Mouse (Mus musculus): Measurements from ENCODE around the gene Gm17018. TPM values are rescaled to one million over a fixed set of nuclear protein-coding genes. Genes with fewer than 3 reads are reported as not detected.

The Gm17018 gene
- total and polyA plus RNA-seq, 2 experiments from 2014 or later = 31.0 to 33.1 TPM

DNA sequence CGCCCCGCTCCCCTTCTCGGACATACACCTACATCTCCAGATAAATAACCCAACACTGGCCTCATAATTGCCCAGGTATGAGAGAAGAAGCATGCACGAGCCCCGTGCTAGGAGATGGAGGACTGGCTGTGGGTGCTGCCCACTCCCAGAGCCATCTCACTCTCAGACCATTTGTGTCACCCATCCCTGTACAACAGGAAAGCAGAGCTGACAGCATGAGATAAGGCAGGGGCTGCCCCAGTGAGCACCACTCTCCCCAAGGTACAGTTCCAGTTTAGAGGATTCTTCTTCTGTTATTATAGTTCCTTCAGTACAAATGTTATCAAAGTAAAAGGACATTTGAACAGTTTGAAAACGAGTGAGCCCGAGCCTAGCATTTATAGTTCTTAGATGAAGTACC, 33.0 kb upstream of the Gm17018 start:
- TF ChIP-seq CTCF (IDR thresholded peaks at IDR 0.05; ENCODE audit: low read depth) (no peak), EP300 (IDR thresholded peaks at IDR 0.05; ENCODE audit: low read depth) (no peak)
- Histone ChIP-seq H3K36me3 (replicated peaks; ENCODE audit: control insufficient read depth, insufficient read depth, low read length) (peaks cover 41% of the 10 kb centered on the region), H3K4me1 (ENCODE audit: control insufficient read depth, insufficient read depth) (peaks cover 19% of the 10 kb centered on the region), H3K4me2 (ENCODE audit: low read depth, low read length) (no peak overlapping the region), H3K9me3 (replicated peaks; ENCODE audit: control insufficient read depth, low read length) (no peaks in the 10 kb centered on the region), H3K9ac (replicated peaks; ENCODE audit: low read depth, low read length) (no peak overlapping the region), H3K4me3 (ENCODE audit: low read depth, low read length) (no peak overlapping the region), H3K27ac (ENCODE audit: low read depth) (no peak overlapping the region), H3K27me3 (ENCODE audit: control insufficient read depth, insufficient read depth, low read length) (no peaks in the 10 kb centered on the region)
- no peak for ATAC-seq (ENCODE audit: insufficient read depth, low read depth)
- DNase-seq (ENCODE audit: low spot score) = no peak
- 64% methylated on average over 7 of the region's 7 CpGs for WGBS

DNA sequence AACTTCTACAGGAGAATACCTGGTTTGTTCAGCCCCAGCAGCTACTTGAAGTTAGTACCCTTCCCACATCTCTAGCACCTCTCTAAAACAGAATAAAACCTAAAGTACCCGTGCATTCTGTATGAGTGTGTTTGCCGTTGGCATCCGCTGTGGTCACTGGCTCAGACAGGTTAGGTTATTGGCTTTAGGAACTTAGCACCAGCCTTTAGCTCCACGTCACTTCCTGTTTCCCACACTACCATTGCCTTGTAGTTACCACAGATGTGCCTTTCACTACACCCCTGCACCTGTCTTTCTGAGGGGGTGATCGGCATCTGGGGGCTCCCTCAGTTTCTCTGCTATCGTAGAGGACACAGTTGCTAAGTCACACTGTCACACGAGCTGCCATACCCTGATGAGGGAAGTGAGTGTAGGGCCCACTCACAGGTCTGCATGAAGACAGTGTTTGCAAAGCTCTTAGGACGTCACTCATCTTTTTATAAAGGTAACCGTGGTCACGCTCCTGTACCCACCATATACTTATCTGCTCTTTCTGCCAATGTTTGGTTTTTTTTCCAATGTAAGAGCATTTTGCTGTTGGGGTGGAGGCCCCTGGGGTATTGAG, 32.4 kb upstream of the Gm17018 start:
- DNase-seq (ENCODE audit: low spot score) (no peak), ATAC-seq (ENCODE audit: insufficient read depth, low read depth) (no peak)
- Histone ChIP-seq H3K9ac (replicated peaks; ENCODE audit: low read depth, low read length) (no peak overlapping the region), H3K4me1 (ENCODE audit: control insufficient read depth, insufficient read depth) (peaks cover 19% of the 10 kb centered on the region), H3K4me3 (ENCODE audit: low read depth, low read length) (no peak overlapping the region), H3K36me3 (replicated peaks; ENCODE audit: control insufficient read depth, insufficient read depth, low read length) (peaks cover 37% of the 10 kb centered on the region), H3K27me3 (ENCODE audit: control insufficient read depth, insufficient read depth, low read length) (no peaks in the 10 kb centered on the region), H3K4me2 (ENCODE audit: low read depth, low read length) (no peak overlapping the region), H3K27ac (ENCODE audit: low read depth) (peak overlapping the region; percentile 13; the same call in 1 of the 2 replicates), H3K9me3 (replicated peaks; ENCODE audit: control insufficient read depth, low read length) (no peaks in the 10 kb centered on the region)
- TF ChIP-seq CTCF (IDR thresholded peaks at IDR 0.05; ENCODE audit: low read depth) (no peak), EP300 (IDR thresholded peaks at IDR 0.05; ENCODE audit: low read depth) (no peak)
- 84% methylated on average over 10 of the region's 10 CpGs for WGBS

DNA sequence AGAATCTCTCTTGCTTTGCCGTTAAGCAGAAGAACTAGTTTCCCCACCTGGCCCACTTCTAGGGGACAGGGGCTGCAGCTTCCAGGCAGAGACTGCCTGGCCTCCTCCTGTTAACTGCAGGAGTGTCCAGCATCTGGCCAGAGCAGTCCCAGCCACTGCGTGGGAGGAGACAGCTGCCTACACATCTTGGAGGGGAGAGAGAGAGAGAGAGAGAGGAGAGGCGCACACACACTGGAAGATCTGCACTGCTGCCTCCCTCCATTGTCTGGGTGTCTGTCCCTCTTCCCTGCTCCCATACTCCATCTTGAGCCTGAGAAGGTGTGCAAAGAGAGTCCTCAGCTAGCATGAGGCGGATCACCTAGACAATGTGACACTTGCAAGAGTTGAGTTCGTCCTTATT, 31.1 kb upstream of the Gm17018 start:
- 54% methylated on average over 5 of the region's 5 CpGs for WGBS
- ATAC-seq (ENCODE audit: insufficient read depth, low read depth) (no peak), DNase-seq (ENCODE audit: low spot score) (no peak)
- Histone ChIP-seq H3K27me3 (ENCODE audit: control insufficient read depth, insufficient read depth, low read length) (no peaks in the 10 kb centered on the region), H3K27ac (ENCODE audit: low read depth) (peak overlapping the region; percentile 77; the same call in 1 of the 2 replicates), H3K4me1 (ENCODE audit: control insufficient read depth, insufficient read depth) (peaks cover 19% of the 10 kb centered on the region), H3K9ac (replicated peaks; ENCODE audit: low read depth, low read length) (0 out of 2 replicates have a peak overlapping the region, but pooled peaks have one; percentile 3), H3K4me2 (ENCODE audit: low read depth, low read length) (no peak overlapping the region), H3K4me3 (ENCODE audit: low read depth, low read length) (no peak overlapping the region), H3K36me3 (replicated peaks; ENCODE audit: control insufficient read depth, insufficient read depth, low read length) (peaks cover 26% of the 10 kb centered on the region), H3K9me3 (replicated peaks; ENCODE audit: control insufficient read depth, low read length) (no peaks in the 10 kb centered on the region)
- TF ChIP-seq EP300 (IDR thresholded peaks at IDR 0.05; ENCODE audit: low read depth) (no peak), CTCF (IDR thresholded peaks at IDR 0.05; ENCODE audit: low read depth) (no peak)

DNA sequence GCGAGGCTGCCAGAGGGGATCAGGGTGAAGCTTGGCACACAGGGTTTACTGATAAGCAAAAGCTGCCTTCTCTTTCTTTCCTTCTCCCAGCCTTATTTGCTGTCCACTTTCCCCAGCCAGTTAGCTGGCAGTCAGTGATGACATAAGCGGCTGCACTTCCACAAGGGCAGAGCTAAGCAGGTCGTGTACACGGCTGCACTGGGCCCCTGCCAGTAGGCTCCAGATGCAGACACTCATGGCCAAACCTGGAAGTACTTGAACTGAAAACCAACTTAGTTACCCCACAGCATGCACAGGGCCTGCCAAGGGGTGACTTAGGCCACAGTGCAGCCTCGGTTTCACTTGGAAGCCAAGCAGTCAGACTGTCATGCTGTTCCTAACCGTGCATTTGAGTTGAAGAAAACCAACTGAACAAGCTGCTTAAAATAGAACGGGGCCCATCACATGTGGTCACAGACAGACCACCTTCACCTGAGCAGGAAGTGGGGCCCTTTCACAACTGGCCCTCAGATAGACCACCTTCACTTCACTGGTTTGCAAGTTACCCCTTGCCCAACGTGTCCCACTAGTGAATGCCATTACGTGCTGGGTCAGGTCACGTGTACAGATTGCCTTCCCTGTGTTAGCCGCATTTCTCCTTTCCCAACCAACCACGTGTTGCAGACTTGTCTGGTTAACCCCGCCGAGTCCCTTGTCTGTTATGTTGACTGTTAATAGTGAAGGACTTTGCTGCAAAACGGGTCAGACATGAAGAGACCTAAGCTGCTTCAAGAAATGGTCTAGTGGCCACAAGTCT, 30.0 kb upstream of the Gm17018 start:
- Histone ChIP-seq H3K27ac (ENCODE audit: low read depth) (peak overlapping the region; percentile 77), H3K4me2 (ENCODE audit: low read depth, low read length) (peak overlapping the region; percentile 9; the same call in 1 of the 2 replicates), H3K4me3 (ENCODE audit: low read depth, low read length) (no peak overlapping the region), H3K36me3 (replicated peaks; ENCODE audit: control insufficient read depth, insufficient read depth, low read length) (peaks cover 22% of the 10 kb centered on the region), H3K4me1 (ENCODE audit: control insufficient read depth, insufficient read depth) (peaks cover 19% of the 10 kb centered on the region), H3K9ac (replicated peaks; ENCODE audit: low read depth, low read length) (no peak overlapping the region), H3K9me3 (replicated peaks; ENCODE audit: control insufficient read depth, low read length) (no peaks in the 10 kb centered on the region), H3K27me3 (ENCODE audit: control insufficient read depth, insufficient read depth, low read length) (no peaks in the 10 kb centered on the region)
- DNase-seq (ENCODE audit: low spot score) (peak; percentile 65), ATAC-seq (ENCODE audit: insufficient read depth, low read depth) (peak; percentile 74)
- no peak for TF ChIP-seq CTCF (IDR thresholded peaks at IDR 0.05; ENCODE audit: low read depth)
- no peak for TF ChIP-seq EP300 (IDR thresholded peaks at IDR 0.05; ENCODE audit: low read depth)
- WGBS = 46% methylated on average over 15 of the region's 15 CpGs

DNA sequence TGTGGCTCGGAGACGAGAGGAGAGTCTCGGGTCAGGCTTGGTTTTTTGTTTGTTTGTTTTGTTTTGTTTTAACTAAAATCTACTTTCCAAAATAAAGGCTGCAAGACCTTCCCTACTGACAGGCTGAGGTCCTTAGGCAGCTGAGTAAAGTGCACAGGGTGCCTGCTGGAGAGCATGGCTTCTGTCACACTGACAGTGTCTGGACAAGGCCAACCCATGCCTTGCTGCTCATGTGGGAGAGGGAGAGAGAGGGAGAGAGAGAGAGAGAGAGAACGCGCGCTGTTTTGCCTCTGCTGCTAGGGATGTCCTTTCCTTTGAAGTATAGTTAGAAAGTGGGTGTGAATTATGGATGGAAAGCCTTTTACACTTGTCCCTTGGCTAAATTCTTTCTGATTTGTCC, 28.9 kb upstream of the Gm17018 start:
- TF ChIP-seq EP300 (IDR thresholded peaks at IDR 0.05; ENCODE audit: low read depth) (no peak), CTCF (IDR thresholded peaks at IDR 0.05; ENCODE audit: low read depth) (no peak)
- WGBS = 50% methylated on average over 6 of the region's 6 CpGs
- no peak overlapping the region for H3K9ac ChIP-seq (replicated peaks; ENCODE audit: low read depth, low read length)
- no peak overlapping the region for H3K4me3 ChIP-seq (ENCODE audit: low read depth, low read length)
- H3K9me3 ChIP-seq (replicated peaks; ENCODE audit: control insufficient read depth, low read length) = no peaks in the 10 kb centered on the region
- peak; percentile 46 for DNase-seq (ENCODE audit: low spot score)
- peaks cover 19% of the 10 kb centered on the region for H3K4me1 ChIP-seq (ENCODE audit: control insufficient read depth, insufficient read depth)
- no peak overlapping the region for H3K27ac ChIP-seq (ENCODE audit: low read depth)
- peaks cover 22% of the 10 kb centered on the region for H3K36me3 ChIP-seq (replicated peaks; ENCODE audit: control insufficient read depth, insufficient read depth, low read length)
- no peaks in the 10 kb centered on the region for H3K27me3 ChIP-seq (ENCODE audit: control insufficient read depth, insufficient read depth, low read length)
- H3K4me2 ChIP-seq (ENCODE audit: low read depth, low read length) = no peak overlapping the region
- peak; percentile 81 for ATAC-seq (ENCODE audit: insufficient read depth, low read depth)
